Mouse (Mus musculus) ES-E14 (cell line): ENCODE data around the gene Zkscan7.
"Not testable (repeated sequence)": the region's sequence is repeated elsewhere in the genome, so short reads cannot be mapped to it uniquely, and the experiment has no call there.

Source experiments
- CHD2 ChIP-seq: IDR thresholded peaks from 2 replicates; pipeline ENCODE4 v1.6.1; 2014; ENCODE audit warnings: mild to moderate bottlenecking, low read depth, low read length, inconsistent platforms
- HCFC1 ChIP-seq: IDR thresholded peaks from 2 replicates; pipeline ENCODE4 v1.6.1; 2012; ENCODE audit warnings: low read length, inconsistent platforms, borderline replicate concordance; ENCODE audit not compliant: insufficient read depth
- MAFK ChIP-seq: IDR thresholded peaks from 2 replicates; pipeline ENCODE4 v1.6.1; 2014; ENCODE audit warnings: mild to moderate bottlenecking, low read depth, low read length, inconsistent platforms; ENCODE audit not compliant: insufficient read depth
- ZC3H11A ChIP-seq: IDR thresholded peaks from 2 replicates; pipeline ENCODE4 v1.6.1; 2012; ENCODE audit warnings: low read depth, mild to moderate bottlenecking, inconsistent platforms, low read length, borderline replicate concordance
- ZNF384 ChIP-seq: IDR thresholded peaks from 2 replicates; pipeline ENCODE4 v1.6.1; 2012; ENCODE audit warnings: low read depth, low read length, inconsistent platforms

GRCm38 (mm10) chr9:122847811-122848311, 37.6 kb upstream of the Zkscan7 start:
- TF ChIP-seq CHD2, ZNF384, HCFC1, ZC3H11A, MAFK: not testable (repeated sequence)
